Mouse (Mus musculus): ENCODE results near the gene Pou1f1.

DNA sequence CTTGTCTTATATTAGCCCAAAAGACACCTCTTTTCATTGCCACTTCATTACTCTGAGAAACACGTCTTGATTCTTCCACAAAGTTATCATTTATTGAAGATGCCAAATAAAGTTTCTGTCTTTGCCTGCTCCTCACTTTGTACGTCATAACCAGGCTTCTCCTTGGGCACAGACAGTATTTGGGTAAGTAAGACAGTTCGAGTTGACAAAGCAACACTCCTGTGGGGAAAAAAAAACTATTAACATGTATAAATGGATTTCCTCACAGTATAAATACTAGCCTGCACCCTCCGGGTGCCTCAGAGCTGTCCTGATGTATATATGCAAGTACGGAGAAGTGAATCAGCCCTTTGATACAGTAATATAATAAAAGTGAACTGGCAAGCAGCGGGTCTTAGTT lies at the start of gene Pou1f1:
- TF ChIP-seq CTCF (IDR thresholded peaks at IDR 0.05; ENCODE audit: borderline replicate concordance, insufficient read depth, low read depth, low read length) (no peak), POLR2A (IDR thresholded peaks at IDR 0.05; ENCODE audit: borderline replicate concordance, insufficient read depth, low read length) (no peak)
